Mouse (Mus musculus) heart, postnatal 36 days (tissue): Measurements from ENCODE around the gene Gm20388. TPM values are rescaled to one million over a fixed set of nuclear protein-coding genes. Genes with fewer than 3 reads are reported as not detected.

ENCODE experiments used
- DNase-seq, 2 experiments: peaks; one replicate each; pipeline ENCODE4 v3.0.0; 2021 to 2022
- intact Hi-C: fragments of 180-260 bp; cut with DNase I; formaldehyde crosslinking; loops from one replicate; pipeline ENCODE4 v1.15.1; 2025
- total RNA-seq, 2 experiments: library from RNA; stranded (reverse); gene quantifications; 2 replicates each; pipeline ENCODE4 v1.2.3; 2021

The Gm20388 gene
- total RNA-seq, 2 experiments from 2014 or later, result 3.5 to 4.9 TPM

GRCm38 (mm10) chr8:122240241-122241026 lies 2329.8 kb downstream of the Gm20388 start:
- DNase-seq, result no peak
- intact Hi-C loops, result no loop called here

GRCm38 (mm10) chr8:122243310-122243709 lies 2332.7 kb downstream of the Gm20388 start:
- intact Hi-C loops, result no loop called here
- no peak for DNase-seq

GRCm38 (mm10) chr8:122245161-122245560 lies 2334.5 kb downstream of the Gm20388 start:
- intact Hi-C loops, result no loop called here

GRCm38 (mm10) chr8:122246257-122247211 lies 2335.9 kb downstream of the Gm20388 start:
- intact Hi-C loops, result no loop called here
- no peak for DNase-seq

More at GRCm38 (mm10) chr8:122245161-122245560, 2334.5 kb downstream of the Gm20388 start:
- DNase-seq, result no peak

- intact Hi-C loops, result no loop called here
- no peak for DNase-seq
Observed at GRCm38 (mm10) chr8:122251739-122252138, 2341.1 kb downstream of the Gm20388 start.

GRCm38 (mm10) chr8:122252366-122252765 lies 2341.7 kb downstream of the Gm20388 start:
- intact Hi-C loops, result no loop called here
- no peak for DNase-seq

- peak; percentile 82 to 86 for DNase-seq
- intact Hi-C loops, result loop anchor here (1.0 to 5.0 kb wide), 3 partner anchors 62 to 281 kb away; no protein-coding TSS in a partner anchor
Observed at GRCm38 (mm10) chr8:122259351-122259750, 2348.7 kb downstream of the Gm20388 start.

- intact Hi-C loops, result no loop called here
- DNase-seq, result no peak
Observed at GRCm38 (mm10) chr8:122260755-122261154, 2350.1 kb downstream of the Gm20388 start.

- DNase-seq, result no peak
- intact Hi-C loops, result no loop called here
Observed at GRCm38 (mm10) chr8:122262835-122263234, 2352.2 kb downstream of the Gm20388 start.

- DNase-seq, result no peak
- intact Hi-C loops, result no loop called here
Observed at GRCm38 (mm10) chr8:122264243-122264642, 2353.6 kb downstream of the Gm20388 start.

GRCm38 (mm10) chr8:122265522-122265921 lies 2354.9 kb downstream of the Gm20388 start:
- no peak for DNase-seq
- intact Hi-C loops, result no loop called here

GRCm38 (mm10) chr8:122266867-122267266 lies 2356.2 kb downstream of the Gm20388 start:
- intact Hi-C loops, result no loop called here
- DNase-seq, result no peak

- DNase-seq, result no peak
- intact Hi-C loops, result no loop called here
Observed at GRCm38 (mm10) chr8:122268861-122269260, 2358.2 kb downstream of the Gm20388 start.

- DNase-seq, result peak; percentile 76 to 83
Observed at GRCm38 (mm10) chr8:122269404-122269803, 2358.8 kb downstream of the Gm20388 start.

GRCm38 (mm10) chr8:122270555-122270954 lies 2359.9 kb downstream of the Gm20388 start:
- DNase-seq, result no peak
- intact Hi-C loops, result no loop called here

More at GRCm38 (mm10) chr8:122269404-122269803, 2358.8 kb downstream of the Gm20388 start:
- intact Hi-C loops, result no loop called here

GRCm38 (mm10) chr8:122273152-122273551 lies 2362.5 kb downstream of the Gm20388 start:
- peak; percentile 80 to 88 for DNase-seq
- intact Hi-C loops, result loop anchor here (1.0 kb wide), 2 partner anchors 60 to 96 kb away; no protein-coding TSS in a partner anchor

- intact Hi-C loops, result loop anchor here (1.0 kb wide), 2 partner anchors 59 to 95 kb away; no protein-coding TSS in a partner anchor
Observed at GRCm38 (mm10) chr8:122273826-122274225, 2363.2 kb downstream of the Gm20388 start.

GRCm38 (mm10) chr8:122274651-122275391 lies 2364.2 kb downstream of the Gm20388 start:
- no peak for DNase-seq
- intact Hi-C loops, result loop anchor here (5.0 kb wide), 1 partner anchor 167 kb away; the partner anchor contains the start of gene Mvd

More at GRCm38 (mm10) chr8:122273826-122274225, 2363.2 kb downstream of the Gm20388 start:
- no peak for DNase-seq

- intact Hi-C loops, result loop anchor here (5.0 kb wide), 1 partner anchor 166 kb away; the partner anchor contains the start of gene Mvd
- DNase-seq, result no peak
Observed at GRCm38 (mm10) chr8:122276308-122276707, 2365.7 kb downstream of the Gm20388 start.
